Mouse (Mus musculus) embryo, embryonic 9.5 days (tissue): ENCODE measurements around the gene Nanos1.
A peak's percentile ranks its signal among the peaks of the same experiment; 100 is the strongest.

Experiments used
- DNase-seq: peaks from one replicate; pipeline ENCODE4 v3.0.0-alpha.2; 2017; ENCODE audit errors: extremely low spot score

Nanos1 gene

GRCm38 (mm10) chr19:60788214-60788960, 32.6 kb downstream of the Nanos1 start:
- DNase-seq, result no peak

DNA sequence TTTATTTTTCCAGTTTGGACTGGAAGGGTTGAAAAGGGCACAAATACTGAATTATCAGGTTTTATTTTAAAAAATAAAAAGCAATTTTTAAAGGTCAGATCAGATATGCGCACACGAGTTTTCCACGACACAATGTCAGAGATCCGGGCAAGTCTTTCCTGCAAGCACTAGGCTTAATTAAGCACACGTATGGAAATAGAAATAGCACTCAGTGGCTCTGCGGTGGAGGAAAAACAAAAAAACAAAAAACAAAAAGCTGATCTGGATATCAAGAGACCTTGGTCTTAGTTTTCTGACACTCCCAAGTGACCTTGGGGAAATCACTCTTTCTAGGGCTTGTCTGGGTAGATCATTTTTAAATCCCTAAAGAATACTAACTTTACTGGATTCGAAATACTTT, 33.7 kb downstream of the Nanos1 start:
- no peak for DNase-seq

GRCm38 (mm10) chr19:60789919-60790506, 34.2 kb downstream of the Nanos1 start:
- DNase-seq, result peak; percentile 70

DNA sequence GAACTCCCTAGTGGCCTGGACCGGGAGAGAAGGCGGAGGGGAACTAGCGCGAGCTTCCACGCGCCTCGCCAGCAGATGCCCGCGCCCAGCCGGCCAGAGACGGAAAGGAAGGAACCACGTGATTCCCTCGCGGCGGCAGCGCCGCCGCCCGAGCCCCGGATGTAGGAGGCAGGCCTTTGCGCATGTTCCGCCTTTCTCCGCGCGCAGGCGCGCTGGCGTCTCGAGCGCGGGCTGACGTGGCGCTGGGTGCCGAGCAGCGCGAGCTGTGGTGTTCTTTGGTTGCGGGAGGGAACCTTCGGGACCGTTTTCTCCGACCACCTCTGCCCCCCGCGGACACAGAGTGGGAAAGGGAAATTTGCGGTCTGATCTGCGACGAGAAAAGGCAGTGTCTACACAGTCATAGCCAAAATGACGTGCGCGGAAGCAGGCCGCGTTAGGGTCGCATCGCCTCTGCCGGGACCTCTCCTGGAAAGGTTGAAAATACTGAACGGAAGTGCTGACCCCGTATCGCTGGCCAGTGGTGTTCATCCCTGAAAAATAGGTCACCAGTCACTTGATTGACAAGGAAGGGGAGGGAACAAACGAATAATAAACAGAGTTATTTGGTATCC, 34.9 kb downstream of the Nanos1 start, which contains the start of gene Eif3a:
Gene Eif3a, minus strand, starts transcription at position 108 of the 611 bp plus-strand sequence.
- DNase-seq, result peak; percentile 93

DNA sequence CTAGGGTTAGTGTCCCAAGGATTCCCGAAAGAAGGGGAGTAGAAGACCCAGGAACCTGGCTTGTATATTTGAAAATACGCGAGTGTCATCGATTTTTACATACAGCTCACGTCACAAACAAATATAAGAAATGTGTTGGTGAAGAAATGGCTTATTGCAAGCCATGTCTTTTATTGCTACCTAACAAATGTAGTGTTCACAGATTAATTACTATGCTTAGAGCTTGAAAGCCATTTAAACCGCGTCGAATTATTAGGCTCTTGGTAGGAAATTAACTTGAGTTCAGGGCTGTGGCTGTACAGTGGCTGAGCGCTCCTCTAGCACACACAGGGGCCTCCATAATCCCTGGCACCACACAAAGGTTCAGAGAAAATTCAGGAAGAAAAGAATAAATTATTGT, 35.4 kb downstream of the Nanos1 start:
- no peak for DNase-seq

GRCm38 (mm10) chr19:60793170-60793707, 37.5 kb downstream of the Nanos1 start:
- no peak for DNase-seq

DNA sequence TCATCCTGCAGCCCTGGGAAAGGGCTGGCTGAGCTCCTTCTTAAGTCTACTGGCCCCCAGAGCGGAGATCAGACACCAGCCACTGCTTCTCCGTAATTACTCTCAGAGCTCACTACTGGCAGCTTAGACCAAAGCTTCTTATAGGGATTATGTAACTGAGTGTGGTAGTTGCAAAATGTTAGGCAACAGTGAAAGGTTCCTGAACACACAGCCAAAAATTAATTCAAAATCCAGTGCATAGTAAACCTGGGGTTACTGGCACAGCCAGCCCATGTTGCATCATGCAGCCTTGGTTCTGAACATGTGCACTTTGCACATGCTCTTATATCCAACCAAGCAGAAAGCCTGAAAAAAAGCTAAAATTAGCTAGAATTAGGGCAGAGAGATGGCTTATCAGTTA, 39.5 kb downstream of the Nanos1 start:
- no peak for DNase-seq

DNA sequence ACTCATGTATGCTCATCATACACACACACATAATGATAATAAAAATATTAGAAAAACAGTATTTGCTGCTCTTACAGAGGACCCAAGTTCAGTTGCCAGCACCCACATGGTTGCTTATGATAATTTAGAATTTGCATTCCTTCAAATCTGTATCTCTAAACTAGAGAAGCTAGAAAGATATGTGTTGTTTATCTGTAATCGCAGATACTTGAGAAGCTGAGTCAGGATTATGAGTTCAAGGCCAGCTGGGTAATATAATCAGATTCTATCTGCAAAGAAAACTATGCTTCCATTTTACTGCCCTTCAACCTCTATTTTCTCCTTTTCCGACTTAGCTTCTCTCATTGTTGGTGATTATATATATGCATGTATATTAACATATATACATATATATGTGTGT, 41.6 kb downstream of the Nanos1 start:
- no peak for DNase-seq

DNA sequence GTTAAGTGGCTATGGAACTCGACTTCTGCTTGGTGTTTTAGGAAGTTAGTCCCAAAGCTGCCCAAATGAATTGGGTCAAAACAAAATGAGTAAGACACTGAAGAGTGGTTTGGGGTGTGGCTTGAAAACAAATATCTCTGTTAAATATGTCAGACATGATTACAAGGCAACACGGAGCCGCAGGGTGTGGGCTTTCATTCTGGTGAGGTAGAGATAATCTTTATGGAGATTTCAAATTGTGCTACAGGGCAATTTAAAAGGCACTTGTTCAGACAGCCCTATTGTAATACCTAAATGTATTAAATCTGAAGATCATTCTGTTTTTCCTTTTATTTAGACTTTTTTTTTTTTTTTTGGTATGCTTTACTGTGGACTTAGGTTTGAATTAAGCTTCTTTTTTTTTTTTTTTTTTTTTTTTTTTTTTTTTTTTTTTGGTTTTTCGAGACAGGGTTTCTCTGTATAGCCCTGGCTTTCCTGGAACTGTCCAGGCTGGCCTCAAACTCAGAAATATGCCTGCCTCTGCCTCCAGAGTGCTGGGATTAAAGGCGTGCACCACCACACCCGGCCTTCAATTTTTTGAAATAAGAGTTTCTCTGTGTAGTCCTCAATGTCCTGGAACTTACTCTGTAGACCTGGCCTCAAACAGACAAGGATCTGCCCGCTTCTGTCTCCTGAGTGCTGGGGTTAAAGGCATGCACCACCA, 44.2 kb downstream of the Nanos1 start:
- no peak for DNase-seq

GRCm38 (mm10) chr19:60804903-60805302, 49.1 kb downstream of the Nanos1 start:
- no peak for DNase-seq
